Mouse (Mus musculus): Measurements from ENCODE around the gene Tcf15. TPM values are rescaled to one million over a fixed set of nuclear protein-coding genes. Genes with fewer than 3 reads are reported as not detected.

Tcf15 gene
- polyA plus RNA-seq, 2 experiments: 0.17 TPM; not detected in 1

GRCm38 (mm10) chr2:152197301-152197712 is 53.9 kb downstream of the Tcf15 start:
- Histone ChIP-seq H3K4me2 (ENCODE audit: low read depth) (no peak overlapping the region), H3K27me3 (ENCODE audit: control insufficient read depth, insufficient read depth, low read length) (no peaks in the 10 kb centered on the region), H3K4me1 (replicated peaks; ENCODE audit: control insufficient read depth in 2 of 2, insufficient read depth in 2 of 2, low read length in 1 of 2) (peaks cover 0 to 4% of the 10 kb centered on the region in 2 experiments; a peak in 2 of 4 replicates), H3K36me3 (replicated peaks; ENCODE audit: control insufficient read depth, insufficient read depth, low read depth) (no peaks in the 10 kb centered on the region), H3K9me3 (ENCODE audit: control insufficient read depth, low read length) (no peaks in the 10 kb centered on the region), H3K27ac (no peak overlapping the region), H3K9ac (replicated peaks) (no peak overlapping the region), H3K4me3 (ENCODE audit: insufficient read depth in 1 of 2, low read depth in 2 of 2, low read length in 2 of 2) (no peak overlapping the region)
- TF ChIP-seq EP300 (IDR thresholded peaks at IDR 0.05; ENCODE audit: low read depth) (no peak), CTCF (IDR thresholded peaks at IDR 0.05; ENCODE audit: low read depth) (peak; percentile 88)
- peak; percentile 52 to 56 (median 55) for DNase-seq (ENCODE audit: low read depth in 3 of 3, low spot score in 3 of 3)
- ATAC-seq (ENCODE audit: insufficient read depth): peak; percentile 61
- WGBS (ENCODE audit: insufficient replicate concordance): 35% methylated on average over 10 of the region's 10 CpGs

Other genes starting within 250 kb of the Tcf15 start
- 0.03 and 0.04 TPM in 2 replicates for gene Angpt4, start 232.4 kb upstream of the Tcf15 start, polyA plus RNA-seq (2012; rRNA removed)
- gene Angpt4, start 232.4 kb upstream of the Tcf15 start, polyA plus RNA-seq (2014; fragmentation: Nextera tagmentation; extraction: Ambion mirVana): 0.06 and 0.11 TPM in 2 replicates
- 5.1 and 5.6 TPM in 2 replicates for gene Fam110a, start 163.3 kb upstream of the Tcf15 start, polyA plus RNA-seq (2012; rRNA removed)
- gene Fam110a, start 163.3 kb upstream of the Tcf15 start, polyA plus RNA-seq (2014; fragmentation: Nextera tagmentation; extraction: Ambion mirVana): 6.8 and 8.1 TPM in 2 replicates
- gene Slc52a3, start 147.1 kb upstream of the Tcf15 start, polyA plus RNA-seq (2012; rRNA removed): 0.73 and 0.97 TPM in 2 replicates
- 0.74 and 1.1 TPM in 2 replicates for gene Slc52a3, start 147.1 kb upstream of the Tcf15 start, polyA plus RNA-seq (2014; fragmentation: Nextera tagmentation; extraction: Ambion mirVana)
- 0.01 and 0.08 TPM in 2 replicates for gene Scrt2, start 62.0 kb upstream of the Tcf15 start, polyA plus RNA-seq (2012; rRNA removed)
- gene Scrt2, start 62.0 kb upstream of the Tcf15 start, polyA plus RNA-seq (2014; fragmentation: Nextera tagmentation; extraction: Ambion mirVana): not detected in 2 replicates
- 11.0 and 13.3 TPM in 2 replicates for gene Srxn1, start 38.0 kb upstream of the Tcf15 start, polyA plus RNA-seq (2012; rRNA removed)
- 10.6 and 13.5 TPM in 2 replicates for gene Srxn1, start 38.0 kb upstream of the Tcf15 start, polyA plus RNA-seq (2014; fragmentation: Nextera tagmentation; extraction: Ambion mirVana)
- 16.3 and 22.7 TPM in 2 replicates for gene Csnk2a1, start 83.3 kb downstream of the Tcf15 start, polyA plus RNA-seq (2012; rRNA removed)
- gene Csnk2a1, start 83.3 kb downstream of the Tcf15 start, polyA plus RNA-seq (2014; fragmentation: Nextera tagmentation; extraction: Ambion mirVana): 43.2 and 44.8 TPM in 2 replicates
- gene Tbc1d20, start 150.3 kb downstream of the Tcf15 start, polyA plus RNA-seq (2012; rRNA removed): 9.5 and 10.1 TPM in 2 replicates
- gene Tbc1d20, start 150.3 kb downstream of the Tcf15 start, polyA plus RNA-seq (2014; fragmentation: Nextera tagmentation; extraction: Ambion mirVana): 5.3 and 5.7 TPM in 2 replicates
- 49.6 and 54.5 TPM in 2 replicates for gene Rbck1, start 189.1 kb downstream of the Tcf15 start, polyA plus RNA-seq (2012; rRNA removed)
- gene Rbck1, start 189.1 kb downstream of the Tcf15 start, polyA plus RNA-seq (2014; fragmentation: Nextera tagmentation; extraction: Ambion mirVana): 34.3 and 38.8 TPM in 2 replicates
- 0.54 and 0.77 TPM in 2 replicates for gene Trib3, start 200.5 kb downstream of the Tcf15 start, polyA plus RNA-seq (2012; rRNA removed)
- gene Trib3, start 200.5 kb downstream of the Tcf15 start, polyA plus RNA-seq (2014; fragmentation: Nextera tagmentation; extraction: Ambion mirVana): 0.70 and 1.5 TPM in 2 replicates
- gene Nrsn2, start 233.1 kb downstream of the Tcf15 start, polyA plus RNA-seq (2012; rRNA removed): not detected in 2 replicates
- gene Nrsn2, start 233.1 kb downstream of the Tcf15 start, polyA plus RNA-seq (2014; fragmentation: Nextera tagmentation; extraction: Ambion mirVana): not detected in 2 replicates